Mouse (Mus musculus): Measurements from ENCODE around the gene Gm2a. TPM values are rescaled to one million over a fixed set of nuclear protein-coding genes. Genes with fewer than 3 reads are reported as not detected.

Gm2a gene
- polyA plus RNA-seq, 1 experiment from 2014 or later, result 32.5 TPM

DNA sequence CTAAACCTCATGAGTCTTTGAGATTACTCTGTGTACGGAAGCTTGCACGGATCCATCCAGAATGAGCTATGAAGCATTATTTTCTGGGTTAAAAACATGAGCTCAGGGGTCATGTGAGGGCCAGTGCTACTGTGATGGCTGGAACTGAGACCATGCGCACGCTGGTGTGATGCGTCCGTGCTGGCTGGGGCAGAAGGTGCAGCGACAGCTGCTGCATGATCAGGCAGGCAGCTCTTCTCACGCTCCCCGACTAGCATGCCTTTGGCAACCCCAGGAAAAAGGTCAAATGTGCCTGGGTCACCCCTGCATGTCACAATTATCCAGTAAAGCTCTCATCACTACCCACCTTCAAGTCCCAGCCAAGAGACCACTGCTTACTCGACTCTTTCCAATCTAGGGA is 24.7 kb upstream of the Gm2a start:
- Histone ChIP-seq H3K9ac (ENCODE audit: low read depth, low read length) (no peak overlapping the region), H3K4me3 (ENCODE audit: low read depth, low read length) (no peak overlapping the region), H3K27ac (ENCODE audit: low read length) (no peak overlapping the region), H3K4me2 (ENCODE audit: low read length) (no peak overlapping the region), H3K9me3 (replicated peaks; ENCODE audit: control insufficient read depth, low read length, poor library complexity, severe bottlenecking) (no peaks in the 10 kb centered on the region), H3K36me3 (ENCODE audit: control insufficient read depth, insufficient read depth, low read length) (no peaks in the 10 kb centered on the region), H3K27me3 (ENCODE audit: control insufficient read depth, insufficient read depth, low read depth, low read length) (no peaks in the 10 kb centered on the region; the same call in 1 of the 2 replicates), H3K4me1 (ENCODE audit: control insufficient read depth, insufficient read depth, low read length) (peaks cover 2% of the 10 kb centered on the region; the same call in 1 of the 2 replicates)
- no peak for ATAC-seq
- WGBS, result 87% methylated on average over 10 of the region's 10 CpGs

DNA sequence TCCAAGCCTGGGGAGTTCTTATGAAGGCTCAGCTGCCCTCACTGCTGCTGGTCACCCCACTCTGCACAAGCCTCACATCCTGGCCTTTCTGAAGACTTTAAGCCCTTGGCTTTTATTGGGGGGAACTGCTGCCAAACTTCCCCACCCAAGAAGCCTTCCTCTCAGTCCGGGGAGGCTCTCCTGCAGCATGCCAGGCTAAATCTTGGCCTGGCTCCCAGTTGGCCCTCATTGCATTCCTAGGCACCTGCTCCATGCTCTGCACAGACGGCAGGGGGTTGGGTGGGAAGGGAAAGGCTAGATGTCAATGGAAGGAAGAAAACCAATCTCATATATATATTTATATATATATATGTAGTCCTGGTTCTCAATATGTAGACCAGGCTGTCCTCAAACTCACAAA is 22.3 kb upstream of the Gm2a start:
- no peaks in the 10 kb centered on the region for H3K36me3 ChIP-seq (ENCODE audit: control insufficient read depth, insufficient read depth, low read length)
- no peak overlapping the region for H3K9ac ChIP-seq (ENCODE audit: low read depth, low read length)
- H3K9me3 ChIP-seq (replicated peaks; ENCODE audit: control insufficient read depth, low read length, poor library complexity, severe bottlenecking), result no peaks in the 10 kb centered on the region
- H3K4me3 ChIP-seq (ENCODE audit: low read depth, low read length), result no peak overlapping the region
- H3K27me3 ChIP-seq (ENCODE audit: control insufficient read depth, insufficient read depth, low read depth, low read length), result peaks cover 4% of the 10 kb centered on the region; the same call in 1 of the 2 replicates
- no peak overlapping the region for H3K4me2 ChIP-seq (ENCODE audit: low read length)
- H3K4me1 ChIP-seq (ENCODE audit: control insufficient read depth, insufficient read depth, low read length), result peaks cover 3% of the 10 kb centered on the region; the same call in 1 of the 2 replicates
- ATAC-seq, result no peak
- no peak overlapping the region for H3K27ac ChIP-seq (ENCODE audit: low read length)
- 51% methylated on average over 2 of the region's 2 CpGs for WGBS

- no peak overlapping the region for H3K4me3 ChIP-seq (ENCODE audit: low read depth, low read length)
- peaks cover 3% of the 10 kb centered on the region; the same call in 1 of the 2 replicates for H3K4me1 ChIP-seq (ENCODE audit: control insufficient read depth, insufficient read depth, low read length)
- 95% methylated on average over 5 of the region's 5 CpGs for WGBS
Measured at GRCm38 (mm10) chr11:55076234-55076633, 21.7 kb upstream of the Gm2a start.

DNA sequence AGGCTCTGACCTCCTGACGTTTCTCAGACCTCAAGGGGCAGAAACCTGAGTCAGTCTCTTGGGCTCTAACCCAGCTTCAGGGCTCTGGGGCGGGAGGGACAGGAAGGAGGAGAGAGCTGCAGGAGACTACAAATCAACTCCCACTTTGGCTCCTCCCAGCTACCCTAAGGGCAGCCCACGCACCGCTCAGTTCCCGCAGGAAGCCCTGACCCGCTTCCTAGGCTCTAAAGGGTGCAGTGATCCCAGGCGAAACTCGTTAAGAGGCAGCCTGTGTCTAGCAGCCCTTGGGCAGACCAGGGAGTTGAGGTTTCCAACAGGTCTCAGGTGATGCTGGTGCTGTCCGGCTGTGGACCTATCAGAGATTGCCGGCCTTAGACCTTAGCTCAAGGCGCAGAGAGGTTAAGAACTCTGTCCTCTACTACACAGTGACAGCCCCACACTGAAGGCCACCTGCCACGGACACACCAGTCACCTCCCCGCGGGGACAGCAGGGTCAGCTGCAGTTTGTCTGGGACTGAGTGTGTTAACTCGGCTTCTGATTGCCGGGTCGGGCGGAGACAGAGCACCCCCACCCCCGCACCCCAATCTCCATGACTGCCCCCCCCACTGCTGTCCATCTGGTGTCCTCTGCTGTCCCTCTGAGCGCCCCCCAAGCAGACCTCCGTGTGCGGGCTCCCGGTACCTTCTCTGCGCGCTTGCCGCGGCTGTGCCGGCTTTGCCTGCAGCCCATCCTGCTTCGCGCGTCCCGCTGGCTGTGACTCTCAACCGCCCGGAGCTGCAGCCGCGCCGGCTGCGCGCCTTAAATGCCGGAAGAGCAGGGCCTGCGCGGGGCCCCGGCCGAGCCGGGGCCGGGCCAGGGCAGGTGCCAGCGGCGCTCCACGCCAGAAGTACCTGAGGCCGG is 20.3 kb upstream of the Gm2a start, which contains the start of gene Ccdc69:
Ccdc69 (minus strand) TSS at position 801 of the 901 bp plus-strand sequence.
- H3K4me2 ChIP-seq (ENCODE audit: low read length), result peak within 1 kb of the TSS; percentile 86
- H3K9me3 ChIP-seq (replicated peaks; ENCODE audit: control insufficient read depth, low read length, poor library complexity, severe bottlenecking), result no peaks in the 10 kb centered on the region
- peaks cover 3% of the 10 kb centered on the region; the same call in 1 of the 2 replicates for H3K4me1 ChIP-seq (ENCODE audit: control insufficient read depth, insufficient read depth, low read length)
- H3K4me3 ChIP-seq (ENCODE audit: low read depth, low read length), result peak within 1 kb of the TSS; percentile 47
- under 1% methylated on average over 50 of the region's 50 CpGs for WGBS
- H3K9ac ChIP-seq (ENCODE audit: low read depth, low read length), result peak within 1 kb of the TSS; percentile 67
- peaks cover 4% of the 10 kb centered on the region; the same call in 1 of the 2 replicates for H3K27me3 ChIP-seq (ENCODE audit: control insufficient read depth, insufficient read depth, low read depth, low read length)
- H3K27ac ChIP-seq (ENCODE audit: low read length), result peak within 1 kb of the TSS; percentile 44; the same call in 1 of the 2 replicates
- ATAC-seq, result peak; percentile 45; the same call in 1 of the 2 replicates
- no peaks in the 10 kb centered on the region for H3K36me3 ChIP-seq (ENCODE audit: control insufficient read depth, insufficient read depth, low read length)

More at GRCm38 (mm10) chr11:55076234-55076633, 21.7 kb upstream of the Gm2a start:
- Histone ChIP-seq H3K27me3 (ENCODE audit: control insufficient read depth, insufficient read depth, low read depth, low read length) (peaks cover 4% of the 10 kb centered on the region; the same call in 1 of the 2 replicates), H3K9ac (ENCODE audit: low read depth, low read length) (no peak overlapping the region), H3K4me2 (ENCODE audit: low read length) (no peak overlapping the region), H3K36me3 (ENCODE audit: control insufficient read depth, insufficient read depth, low read length) (no peaks in the 10 kb centered on the region), H3K9me3 (replicated peaks; ENCODE audit: control insufficient read depth, low read length, poor library complexity, severe bottlenecking) (no peaks in the 10 kb centered on the region), H3K27ac (ENCODE audit: low read length) (no peak overlapping the region)
- ATAC-seq, result no peak

GRCm38 (mm10) chr11:55078502-55078901 is 19.4 kb upstream of the Gm2a start:
- H3K4me3 ChIP-seq (ENCODE audit: low read depth, low read length), result no peak overlapping the region
- no peak overlapping the region for H3K27ac ChIP-seq (ENCODE audit: low read length)
- H3K4me2 ChIP-seq (ENCODE audit: low read length), result peak overlapping the region; percentile 86
- no peak overlapping the region for H3K9ac ChIP-seq (ENCODE audit: low read depth, low read length)
- peaks cover 3% of the 10 kb centered on the region; the same call in 1 of the 2 replicates for H3K4me1 ChIP-seq (ENCODE audit: control insufficient read depth, insufficient read depth, low read length)
- 60% methylated on average over 3 of the region's 3 CpGs for WGBS
- no peak for ATAC-seq
- peaks cover 4% of the 10 kb centered on the region; the same call in 1 of the 2 replicates for H3K27me3 ChIP-seq (ENCODE audit: control insufficient read depth, insufficient read depth, low read depth, low read length)
- no peaks in the 10 kb centered on the region for H3K36me3 ChIP-seq (ENCODE audit: control insufficient read depth, insufficient read depth, low read length)
- H3K9me3 ChIP-seq (replicated peaks; ENCODE audit: control insufficient read depth, low read length, poor library complexity, severe bottlenecking), result no peaks in the 10 kb centered on the region

DNA sequence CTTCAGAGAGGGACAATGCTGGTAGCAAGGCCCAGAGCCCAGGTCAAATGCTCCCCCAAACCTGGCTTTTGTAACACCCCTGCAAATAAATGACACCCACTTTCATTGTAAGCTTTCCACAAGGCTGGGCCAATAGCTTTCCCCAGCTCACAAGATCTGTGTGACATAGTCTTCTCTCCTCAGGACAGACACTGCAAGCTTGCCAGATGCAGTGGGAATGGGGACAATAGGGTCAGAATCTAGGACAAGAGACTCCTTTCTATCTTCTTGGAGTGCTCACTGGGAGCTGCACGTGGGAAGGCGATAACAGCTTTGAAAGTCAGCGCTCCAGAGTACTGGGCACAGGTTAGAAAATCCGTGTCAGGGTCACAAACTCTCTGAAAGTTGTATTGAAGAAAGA is 18.7 kb upstream of the Gm2a start:
- H3K27ac ChIP-seq (ENCODE audit: low read length), result no peak overlapping the region
- no peaks in the 10 kb centered on the region for H3K9me3 ChIP-seq (replicated peaks; ENCODE audit: control insufficient read depth, low read length, poor library complexity, severe bottlenecking)
- no peaks in the 10 kb centered on the region for H3K36me3 ChIP-seq (ENCODE audit: control insufficient read depth, insufficient read depth, low read length)
- 67% methylated on average over 4 of the region's 4 CpGs for WGBS
- H3K9ac ChIP-seq (ENCODE audit: low read depth, low read length), result no peak overlapping the region
- ATAC-seq, result no peak
- H3K4me3 ChIP-seq (ENCODE audit: low read depth, low read length), result no peak overlapping the region
- H3K4me1 ChIP-seq (ENCODE audit: control insufficient read depth, insufficient read depth, low read length), result peaks cover 3% of the 10 kb centered on the region; the same call in 1 of the 2 replicates
- peaks cover 4% of the 10 kb centered on the region; the same call in 1 of the 2 replicates for H3K27me3 ChIP-seq (ENCODE audit: control insufficient read depth, insufficient read depth, low read depth, low read length)
- H3K4me2 ChIP-seq (ENCODE audit: low read length), result no peak overlapping the region

DNA sequence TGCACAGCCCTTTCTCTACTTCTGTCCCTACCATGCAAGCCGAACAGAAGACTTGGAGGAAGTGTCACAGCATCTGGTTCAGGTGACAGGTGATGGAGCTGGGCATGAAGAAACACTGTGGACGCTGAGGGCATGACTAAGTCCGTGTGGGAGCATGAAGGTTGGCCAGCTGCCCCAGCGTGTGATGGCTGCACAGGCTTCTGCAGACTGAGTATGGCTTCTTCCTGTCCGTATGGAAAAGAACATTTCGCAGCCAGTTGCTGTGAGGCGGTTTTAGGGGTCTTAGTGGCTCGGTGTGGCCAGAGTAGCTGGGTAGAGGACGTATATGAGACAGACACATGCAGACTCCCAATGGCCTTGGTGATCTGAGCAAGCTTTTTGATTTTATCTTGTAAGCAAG is 16.7 kb upstream of the Gm2a start:
- Histone ChIP-seq H3K4me1 (ENCODE audit: control insufficient read depth, insufficient read depth, low read length) (peaks cover 3% of the 10 kb centered on the region; the same call in 1 of the 2 replicates), H3K4me2 (ENCODE audit: low read length) (no peak overlapping the region), H3K36me3 (ENCODE audit: control insufficient read depth, insufficient read depth, low read length) (no peaks in the 10 kb centered on the region), H3K9ac (ENCODE audit: low read depth, low read length) (no peak overlapping the region), H3K27ac (ENCODE audit: low read length) (no peak overlapping the region), H3K9me3 (replicated peaks; ENCODE audit: control insufficient read depth, low read length, poor library complexity, severe bottlenecking) (no peaks in the 10 kb centered on the region), H3K4me3 (ENCODE audit: low read depth, low read length) (no peak overlapping the region), H3K27me3 (ENCODE audit: control insufficient read depth, insufficient read depth, low read depth, low read length) (peaks cover 4% of the 10 kb centered on the region; the same call in 1 of the 2 replicates)
- no peak for ATAC-seq
- WGBS, result 86% methylated on average over 9 of the region's 9 CpGs

- ATAC-seq, result no peak
Measured at GRCm38 (mm10) chr11:55084629-55085028, 13.3 kb upstream of the Gm2a start.

DNA sequence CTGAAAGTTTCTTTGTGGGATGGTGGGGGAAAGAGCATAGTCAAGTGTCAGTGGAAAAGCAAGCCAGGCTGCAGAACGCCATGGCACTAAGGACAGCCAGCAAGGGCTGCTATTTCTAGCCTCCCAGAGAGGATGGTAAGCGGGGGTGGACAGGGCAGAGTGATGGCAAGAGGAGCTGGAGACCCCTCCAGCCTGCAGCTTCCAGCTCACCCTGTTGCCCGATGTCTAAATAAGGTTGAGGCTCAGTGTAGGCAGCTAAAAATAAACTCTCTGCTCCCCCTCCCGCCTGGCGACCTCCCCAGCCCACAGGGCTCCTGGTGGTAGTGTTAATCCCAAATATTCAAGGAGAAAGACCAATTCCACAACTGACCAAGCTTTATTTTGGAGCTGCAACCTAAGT is 12.5 kb upstream of the Gm2a start:
- H3K36me3 ChIP-seq (ENCODE audit: control insufficient read depth, insufficient read depth, low read length), result no peaks in the 10 kb centered on the region
- no peak for ATAC-seq
- no peaks in the 10 kb centered on the region for H3K4me1 ChIP-seq (ENCODE audit: control insufficient read depth, insufficient read depth, low read length)
- no peaks in the 10 kb centered on the region for H3K27me3 ChIP-seq (ENCODE audit: control insufficient read depth, insufficient read depth, low read depth, low read length)
- no peak overlapping the region for H3K27ac ChIP-seq (ENCODE audit: low read length)
- H3K4me2 ChIP-seq (ENCODE audit: low read length), result no peak overlapping the region
- H3K9ac ChIP-seq (ENCODE audit: low read depth, low read length), result no peak overlapping the region
- no peaks in the 10 kb centered on the region for H3K9me3 ChIP-seq (replicated peaks; ENCODE audit: control insufficient read depth, low read length, poor library complexity, severe bottlenecking)
- 64% methylated on average over 5 of the region's 5 CpGs for WGBS
- H3K4me3 ChIP-seq (ENCODE audit: low read depth, low read length), result no peak overlapping the region

More at GRCm38 (mm10) chr11:55084629-55085028, 13.3 kb upstream of the Gm2a start:
- Histone ChIP-seq H3K36me3 (ENCODE audit: control insufficient read depth, insufficient read depth, low read length) (no peaks in the 10 kb centered on the region), H3K27ac (ENCODE audit: low read length) (no peak overlapping the region), H3K9me3 (replicated peaks; ENCODE audit: control insufficient read depth, low read length, poor library complexity, severe bottlenecking) (no peaks in the 10 kb centered on the region), H3K4me2 (ENCODE audit: low read length) (no peak overlapping the region), H3K4me3 (ENCODE audit: low read depth, low read length) (no peak overlapping the region), H3K27me3 (ENCODE audit: control insufficient read depth, insufficient read depth, low read depth, low read length) (no peaks in the 10 kb centered on the region), H3K9ac (ENCODE audit: low read depth, low read length) (no peak overlapping the region), H3K4me1 (ENCODE audit: control insufficient read depth, insufficient read depth, low read length) (no peaks in the 10 kb centered on the region)
- 74% methylated on average over 4 of the region's 4 CpGs for WGBS
